Mouse (Mus musculus): ENCODE data around the gene Cela1.
A peak's percentile ranks its signal among the peaks of the same experiment; 100 is the strongest.

Gene Cela1

DNA sequence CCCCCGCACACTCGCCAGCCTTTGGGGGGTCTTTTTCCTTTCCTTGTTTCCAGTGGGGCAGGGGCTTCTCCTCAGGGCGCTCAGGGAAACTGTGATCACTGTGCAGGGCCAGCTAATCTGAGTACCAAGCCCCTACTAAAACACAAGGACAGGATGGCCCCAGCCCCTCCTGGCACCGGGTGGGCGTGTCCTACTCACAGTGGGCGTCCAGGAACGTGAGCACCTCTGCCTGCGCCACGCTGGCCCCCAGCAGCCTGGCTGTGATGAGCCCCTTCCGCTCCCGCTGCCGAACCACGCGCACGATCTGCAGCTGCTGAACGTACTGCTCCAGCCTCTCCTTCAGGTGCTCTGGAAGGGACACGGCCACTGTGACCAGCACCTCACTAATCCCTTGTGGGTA is 16.2 kb upstream of the Cela1 start:
- no peak for DNase-seq

DNA sequence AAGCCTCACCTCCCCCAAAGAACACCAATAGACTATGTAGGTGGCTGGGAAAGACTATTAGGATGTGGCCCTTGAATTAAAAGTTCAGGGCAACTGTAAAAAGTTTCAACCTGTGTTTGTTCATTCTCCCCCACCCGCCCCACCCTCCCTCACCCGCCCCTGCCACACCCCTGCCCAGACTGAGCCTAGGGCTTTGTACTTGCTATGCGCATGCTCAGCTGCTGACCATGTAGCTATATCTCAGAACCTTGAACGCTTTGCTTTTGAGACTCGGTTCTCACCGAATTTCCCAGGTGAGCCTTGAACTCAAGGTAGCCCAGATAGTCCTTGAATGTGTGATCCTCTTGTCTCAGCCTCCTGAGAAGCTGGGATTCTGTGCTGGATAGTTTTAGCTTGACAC is 14.1 kb upstream of the Cela1 start:
- no peak for DNase-seq

DNA sequence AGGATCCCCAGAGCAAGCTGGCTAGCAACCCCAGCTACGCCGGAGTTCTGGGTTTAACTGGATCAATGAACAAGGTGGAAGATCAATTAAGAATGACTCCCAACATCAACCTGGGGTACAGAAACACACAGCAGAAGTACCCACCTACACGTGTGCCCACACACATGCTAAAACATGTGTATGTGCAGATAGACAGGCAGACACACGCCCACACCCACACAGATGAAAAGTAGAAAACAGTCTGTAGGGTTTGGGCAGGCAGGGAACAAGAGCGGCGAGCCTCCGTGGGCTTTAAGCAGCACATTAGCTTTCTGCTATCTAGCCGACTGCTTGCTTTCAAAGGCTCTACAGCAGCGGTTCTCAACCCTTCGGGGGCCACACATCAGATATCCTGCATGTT is 13.4 kb upstream of the Cela1 start:
- no peak for DNase-seq

DNA sequence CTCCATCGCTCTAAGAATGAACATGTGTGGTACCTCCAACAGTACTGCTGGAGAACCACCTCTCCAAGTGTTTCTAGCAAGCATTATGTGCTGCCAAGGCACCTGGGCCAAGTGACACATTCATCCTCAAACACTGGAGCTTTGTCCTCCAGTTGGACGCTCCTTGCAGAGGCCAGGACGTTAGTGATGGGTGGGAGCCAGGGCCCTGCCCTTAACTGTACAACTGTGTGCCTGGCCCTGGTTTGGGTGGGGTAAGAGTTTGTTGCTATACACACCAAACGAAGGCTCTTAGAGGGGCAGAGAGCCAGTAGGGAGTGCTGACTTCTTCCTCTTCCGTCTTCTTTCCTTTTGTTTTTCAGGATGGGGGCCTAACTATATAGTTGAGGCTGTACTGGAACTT is 12.7 kb upstream of the Cela1 start:
- DNase-seq: no peak

DNA sequence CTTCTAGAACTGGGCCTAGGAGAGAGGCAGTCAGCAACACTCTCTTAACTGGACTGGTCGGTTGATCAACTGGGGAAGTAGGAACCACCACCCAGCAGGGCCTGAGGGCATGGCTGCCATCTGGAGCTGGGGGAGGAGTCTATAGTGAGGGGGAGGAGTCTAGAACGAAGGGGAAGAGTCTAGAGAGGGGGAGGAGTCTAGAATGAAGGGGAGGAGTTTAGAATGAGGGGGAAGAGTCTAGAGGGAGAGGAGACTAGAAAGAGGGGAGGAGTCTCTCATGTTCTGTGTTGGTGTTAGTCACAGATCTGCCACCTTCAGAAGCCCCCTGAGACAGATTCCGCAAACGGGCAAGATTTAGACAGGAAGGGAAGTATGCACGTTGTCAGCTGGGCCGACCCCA is 11.7 kb upstream of the Cela1 start:
- no peak for DNase-seq

DNA sequence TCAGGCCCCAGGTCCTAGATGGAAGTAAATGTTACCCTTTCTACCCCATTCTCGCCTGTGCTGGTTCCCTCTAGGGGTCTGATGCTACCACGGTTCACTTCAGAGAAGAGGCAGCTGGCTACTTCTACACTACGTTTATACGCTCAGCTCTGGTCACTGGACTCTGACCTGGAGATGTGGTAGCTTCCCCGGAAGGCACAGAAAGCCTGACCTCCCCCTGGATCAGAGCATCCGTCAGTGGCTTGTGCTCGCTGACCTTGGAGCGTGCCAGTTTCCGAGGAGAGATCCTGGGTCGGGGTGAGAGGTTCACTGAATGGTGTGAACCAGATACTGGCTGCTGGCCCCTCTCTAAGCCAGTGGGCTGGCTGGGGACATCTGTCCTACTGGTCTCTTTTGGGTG is 10.4 kb upstream of the Cela1 start:
- no peak for DNase-seq

DNA sequence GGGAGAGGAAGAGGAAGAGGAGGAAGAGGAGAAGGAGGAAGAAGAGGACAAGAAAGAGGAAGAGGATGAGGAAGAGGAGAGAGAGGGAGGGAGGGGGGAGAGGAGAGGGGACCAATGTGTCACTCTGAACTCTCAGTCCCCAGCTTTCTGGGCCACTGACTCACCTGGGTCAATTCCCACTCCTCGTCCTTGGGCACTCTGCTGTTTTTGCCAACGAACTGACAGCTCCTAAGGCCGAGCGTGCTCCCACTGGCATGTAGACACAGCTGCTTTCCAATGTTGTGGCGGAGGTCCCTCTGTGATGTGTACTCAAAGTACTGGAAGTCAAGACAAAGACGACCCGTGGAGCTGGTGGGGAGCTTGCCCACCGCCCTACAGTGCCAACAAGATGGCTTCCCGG is 6.7 kb upstream of the Cela1 start:
- DNase-seq: no peak

DNA sequence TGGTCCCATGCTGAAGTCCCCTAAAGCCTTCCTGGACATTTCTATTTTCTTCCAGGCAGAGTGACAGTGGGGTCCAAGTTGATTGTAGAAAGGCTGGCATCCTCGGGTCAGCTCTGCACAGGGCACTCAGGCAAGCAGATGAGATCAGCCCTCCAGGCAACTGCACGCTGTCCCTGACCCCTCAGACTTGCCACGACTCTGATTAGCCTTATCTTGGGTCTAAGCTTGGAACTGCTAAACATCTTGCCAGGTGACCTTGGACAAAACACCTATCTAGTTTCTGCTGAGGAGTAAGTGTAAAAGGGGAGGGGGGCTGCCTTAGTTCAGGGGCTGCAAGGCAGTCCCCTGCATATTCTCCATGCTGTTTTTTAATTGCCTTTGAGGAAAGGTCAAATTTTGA is 4.3 kb upstream of the Cela1 start:
- DNase-seq: no peak

DNA sequence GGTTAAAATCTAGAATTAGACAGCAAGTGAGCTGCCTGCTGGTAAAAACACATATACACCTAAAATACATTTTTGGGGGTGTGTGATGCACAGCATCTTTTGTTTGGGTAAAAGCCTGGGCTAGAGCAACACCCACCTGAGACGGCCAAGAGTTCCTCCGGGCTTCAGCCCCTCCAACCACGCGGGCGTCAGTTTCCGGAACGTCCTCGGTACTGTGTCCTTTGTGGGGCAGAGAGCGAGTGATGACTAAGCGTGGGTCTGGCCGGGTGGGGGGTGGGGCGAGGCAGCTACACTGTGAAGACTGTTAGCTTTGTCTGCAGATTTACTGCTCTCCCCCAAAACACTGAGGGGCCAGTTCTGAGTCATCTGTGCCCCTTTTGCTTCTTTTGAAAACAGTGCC is 732 bp downstream of the Cela1 start:
- no peak for DNase-seq

DNA sequence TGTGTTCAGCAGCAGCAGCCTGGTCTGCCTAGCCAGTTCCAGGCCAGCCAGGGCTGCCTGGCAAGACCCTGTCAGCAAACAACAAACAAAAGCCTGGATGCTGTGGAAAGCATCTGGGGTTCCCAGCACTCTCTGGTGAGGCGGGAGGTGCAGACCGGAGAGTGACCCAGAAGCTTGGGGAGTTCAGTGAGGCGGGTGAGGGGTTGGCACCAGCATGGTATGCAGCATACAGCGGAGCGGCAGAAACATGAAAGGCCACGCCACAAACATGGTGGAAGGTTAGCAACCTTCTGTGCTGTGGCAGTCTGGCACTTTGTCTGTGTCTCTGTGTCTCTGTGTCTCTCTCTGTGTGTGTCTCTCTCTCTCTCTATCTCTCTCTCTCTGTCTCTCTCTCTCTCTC is 1.3 kb downstream of the Cela1 start:
- DNase-seq: no peak

DNA sequence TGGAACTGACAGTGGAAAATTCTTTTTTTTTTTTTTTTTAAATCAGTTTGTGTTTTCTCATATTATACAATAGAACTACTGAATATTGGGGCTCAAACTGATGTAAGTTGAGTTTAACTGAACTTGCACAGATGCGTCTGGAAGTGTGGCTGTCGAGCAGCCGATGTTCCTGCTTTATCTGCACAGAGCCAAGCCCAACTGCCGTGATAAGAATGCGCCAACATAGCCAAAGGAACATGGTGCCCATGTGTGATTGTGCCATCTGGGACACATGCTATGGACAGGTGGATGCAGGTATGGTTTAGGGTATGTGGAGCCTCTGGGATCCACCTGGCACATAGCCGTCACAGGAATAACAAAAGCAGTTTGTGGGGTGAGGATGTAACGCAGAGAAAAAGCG is 1.9 kb downstream of the Cela1 start:
- DNase-seq: no peak

DNA sequence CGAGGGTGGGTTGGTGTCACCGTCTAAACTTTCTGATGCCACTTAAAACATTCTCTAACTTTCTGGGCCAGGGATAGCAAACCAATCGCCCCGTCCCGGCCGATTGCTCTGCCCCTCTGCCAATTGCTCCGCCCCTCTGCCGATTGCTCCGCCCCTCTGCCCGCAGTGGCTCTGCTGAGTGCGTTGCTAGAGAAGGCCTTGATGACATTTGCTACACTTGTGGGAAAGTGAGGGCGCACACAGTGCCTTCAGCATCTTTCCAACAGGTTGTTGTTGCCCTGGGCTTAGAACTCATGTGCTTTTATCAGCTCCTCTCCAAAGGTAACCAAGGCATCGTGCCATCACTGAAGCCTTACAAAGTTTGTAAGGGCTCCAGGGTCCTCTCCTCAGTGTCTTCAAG is 2.5 kb downstream of the Cela1 start:
- DNase-seq: no peak

DNA sequence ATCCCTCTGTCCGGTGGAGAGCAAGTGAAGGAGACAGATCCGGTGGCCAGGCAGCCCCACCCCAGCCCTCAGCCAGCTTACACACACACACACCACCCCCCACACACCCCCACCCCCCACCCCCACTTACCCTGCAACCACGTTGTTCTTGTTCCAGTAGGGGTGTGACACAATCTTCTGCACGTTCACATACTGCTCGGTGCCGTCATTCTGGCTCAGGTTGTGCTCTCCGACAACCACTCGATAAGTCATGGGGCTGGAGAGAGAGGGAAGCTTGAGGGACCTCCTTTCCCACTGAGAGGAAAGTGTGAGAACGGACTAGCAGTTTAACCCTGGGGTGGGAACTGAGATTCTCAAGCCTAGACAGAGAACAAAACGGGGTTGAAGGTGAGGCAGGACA is 3.3 kb downstream of the Cela1 start:
- DNase-seq: no peak

DNA sequence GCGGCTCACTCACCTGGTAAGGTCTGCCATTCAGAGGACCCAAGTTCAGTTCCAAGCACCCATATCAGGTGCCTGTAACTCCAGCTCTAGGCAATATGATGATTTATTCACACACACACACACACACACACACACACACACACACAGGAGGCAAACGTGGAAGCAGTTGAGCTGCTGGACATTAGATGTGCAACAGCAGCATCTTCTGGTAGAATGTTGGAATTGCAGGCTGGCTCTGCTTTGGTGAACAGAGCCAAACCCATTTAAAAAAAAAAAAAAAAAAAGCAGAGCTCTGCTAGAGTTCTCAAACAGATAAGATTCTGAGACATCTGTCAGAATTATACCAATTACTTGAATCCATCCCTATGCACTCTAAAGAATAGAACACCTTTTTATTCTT is 4.7 kb downstream of the Cela1 start:
- peak; percentile 94 for DNase-seq

DNA sequence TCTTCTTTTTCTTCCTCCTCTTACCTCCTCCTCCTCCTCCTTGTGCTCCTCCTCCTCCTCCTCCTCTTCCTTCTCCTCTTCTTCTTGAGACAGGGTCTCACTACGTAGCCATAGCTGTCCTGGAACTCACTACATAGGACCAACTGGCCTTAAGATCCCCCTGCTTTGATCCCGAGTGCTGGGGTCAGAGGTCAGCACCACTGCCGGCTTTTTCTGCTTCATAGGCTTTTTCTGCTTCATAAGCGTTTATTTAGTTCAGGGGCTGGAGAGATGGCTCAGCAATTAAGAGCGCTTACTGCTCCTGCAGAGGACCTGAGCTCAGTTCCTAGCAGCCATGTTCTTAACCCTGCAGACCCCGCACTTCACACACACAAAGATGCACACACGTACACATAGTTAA is 6.0 kb downstream of the Cela1 start:
- no peak for DNase-seq

DNA sequence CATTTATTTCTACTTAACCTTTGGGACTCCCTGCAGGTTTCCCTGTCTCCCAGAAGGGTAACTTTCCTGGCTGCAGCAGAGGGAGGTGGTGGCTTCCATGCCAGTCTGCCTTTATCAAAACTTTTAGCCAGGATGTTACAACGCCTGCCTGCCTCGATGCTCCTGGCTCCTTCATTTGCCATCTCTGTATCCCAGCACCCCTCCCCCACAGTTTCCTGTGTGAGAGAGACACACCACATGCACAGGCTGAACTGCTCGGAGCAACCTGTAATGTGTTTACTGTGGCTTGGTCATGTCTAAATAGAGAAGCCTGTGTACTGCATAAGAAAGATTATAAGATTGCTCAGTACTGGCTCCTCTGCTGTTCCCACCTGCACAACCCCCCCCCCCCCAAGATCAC is 7.3 kb downstream of the Cela1 start:
- DNase-seq: no peak

DNA sequence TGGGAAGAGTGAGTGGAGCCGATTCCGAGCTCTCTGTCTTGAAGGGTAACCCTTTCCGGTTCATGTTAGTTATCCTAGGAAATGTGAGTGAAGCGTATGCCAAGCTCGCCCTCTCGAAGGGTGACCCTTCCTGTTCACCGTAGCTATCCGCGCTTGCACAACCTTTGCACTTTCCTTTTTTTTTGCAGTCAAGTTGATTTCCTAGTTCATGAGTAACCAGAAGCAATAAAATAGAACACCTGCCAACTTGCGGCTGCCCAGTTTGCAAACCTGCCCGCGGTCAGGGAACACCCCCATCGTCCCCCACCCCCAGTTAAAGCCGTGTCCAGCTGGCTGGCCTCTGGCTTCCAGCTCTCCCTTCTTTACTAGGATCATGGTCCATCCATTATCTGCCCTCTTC is 8.7 kb downstream of the Cela1 start:
- DNase-seq: no peak

DNA sequence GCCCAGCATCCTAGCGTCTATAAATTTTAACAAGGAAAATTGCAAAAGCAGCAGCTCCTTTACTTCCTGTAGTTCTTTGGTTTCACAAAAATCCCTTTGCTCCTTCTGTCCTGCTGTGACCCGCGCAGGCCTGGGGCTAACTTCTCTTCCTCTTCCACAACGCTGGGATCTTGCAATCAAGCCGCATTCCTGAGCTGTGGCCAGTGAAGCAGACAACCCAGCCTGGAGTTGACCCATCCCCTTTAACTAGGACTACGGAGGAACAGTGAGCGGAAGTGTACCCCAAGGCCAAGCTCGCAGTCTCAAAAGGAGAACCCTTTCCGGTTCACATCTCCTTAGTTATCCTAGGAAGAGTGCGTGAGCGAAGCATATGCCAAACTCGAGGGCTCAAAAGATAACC is 9.1 kb downstream of the Cela1 start:
- peak; percentile 91 for DNase-seq

DNA sequence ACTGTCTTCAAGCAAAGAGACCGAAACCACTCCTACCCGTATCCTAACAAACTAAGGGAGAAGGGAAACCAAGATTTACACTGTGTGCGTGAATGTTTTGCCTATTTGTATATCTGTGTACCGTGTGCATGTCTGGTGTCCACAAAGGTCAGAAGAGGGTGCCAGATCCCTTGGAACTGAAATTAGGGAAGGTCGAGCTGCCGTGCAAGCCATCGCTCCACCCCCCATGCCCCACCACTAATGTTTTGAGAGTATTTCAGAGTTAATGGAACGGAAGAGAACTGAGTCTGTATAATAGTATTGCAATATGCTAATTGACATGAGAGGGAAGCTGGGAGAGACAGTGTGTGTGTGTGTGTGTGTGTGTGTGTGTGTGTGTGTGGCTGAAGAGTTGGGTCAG is 10.0 kb downstream of the Cela1 start:
- no peak for DNase-seq

DNA sequence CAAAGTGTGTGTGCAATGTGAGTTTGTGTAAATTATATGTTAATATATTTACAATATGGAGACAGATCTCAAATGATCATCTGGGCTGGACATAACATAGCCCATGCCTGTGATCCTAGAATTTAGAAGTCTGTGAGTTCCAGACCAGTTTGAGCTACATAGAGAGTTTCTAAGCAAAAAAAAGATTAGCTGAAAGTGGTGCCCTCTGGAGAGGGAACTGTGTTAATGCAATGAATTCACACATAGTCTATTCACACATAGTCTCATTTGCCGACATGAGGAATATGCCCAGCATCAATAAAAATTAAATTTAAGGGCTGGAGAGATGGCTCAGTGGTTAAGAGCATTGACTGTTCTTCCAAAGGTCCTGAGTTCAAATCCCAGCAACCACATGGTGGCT is 11.2 kb downstream of the Cela1 start:
- DNase-seq: no peak

DNA sequence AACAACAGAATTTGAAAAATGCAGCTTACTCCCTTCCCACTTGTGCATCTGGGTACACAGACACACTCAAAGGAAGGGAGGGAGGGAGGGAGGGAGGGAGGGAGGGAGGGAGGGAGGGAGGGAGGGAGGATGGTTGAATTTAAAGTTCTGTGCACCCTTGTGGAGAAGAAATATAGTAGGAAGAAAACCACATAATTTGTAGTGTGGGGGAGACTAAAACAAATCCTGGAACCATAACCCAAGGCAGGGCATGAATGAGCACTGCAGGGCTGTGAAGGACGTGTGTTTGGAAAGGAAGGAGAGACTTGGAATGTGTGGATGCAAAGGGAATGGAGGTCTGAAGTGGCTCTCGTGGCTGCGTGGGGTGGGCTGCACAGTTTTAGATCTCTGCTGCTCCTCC is 12.2 kb downstream of the Cela1 start:
- no peak for DNase-seq

DNA sequence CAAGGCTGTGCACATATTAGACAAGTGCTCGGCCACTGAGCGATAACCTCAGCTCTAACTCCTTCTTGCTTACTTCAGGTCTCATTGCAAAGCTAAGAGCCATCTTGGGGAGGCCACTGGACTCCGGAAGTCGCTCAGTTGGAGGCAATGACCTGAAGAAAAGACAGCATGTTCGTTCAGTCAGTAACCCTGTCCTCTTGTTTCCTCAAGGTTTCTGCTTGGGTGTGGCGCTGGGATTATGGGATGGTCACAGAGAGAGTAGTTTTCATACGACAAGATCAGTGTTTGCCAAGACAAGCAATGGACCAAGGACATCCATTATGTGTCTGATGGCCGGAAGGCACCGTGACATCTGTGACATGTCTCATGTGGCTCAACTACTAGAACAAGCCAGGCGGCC is 13.2 kb downstream of the Cela1 start:
- DNase-seq: no peak

DNA sequence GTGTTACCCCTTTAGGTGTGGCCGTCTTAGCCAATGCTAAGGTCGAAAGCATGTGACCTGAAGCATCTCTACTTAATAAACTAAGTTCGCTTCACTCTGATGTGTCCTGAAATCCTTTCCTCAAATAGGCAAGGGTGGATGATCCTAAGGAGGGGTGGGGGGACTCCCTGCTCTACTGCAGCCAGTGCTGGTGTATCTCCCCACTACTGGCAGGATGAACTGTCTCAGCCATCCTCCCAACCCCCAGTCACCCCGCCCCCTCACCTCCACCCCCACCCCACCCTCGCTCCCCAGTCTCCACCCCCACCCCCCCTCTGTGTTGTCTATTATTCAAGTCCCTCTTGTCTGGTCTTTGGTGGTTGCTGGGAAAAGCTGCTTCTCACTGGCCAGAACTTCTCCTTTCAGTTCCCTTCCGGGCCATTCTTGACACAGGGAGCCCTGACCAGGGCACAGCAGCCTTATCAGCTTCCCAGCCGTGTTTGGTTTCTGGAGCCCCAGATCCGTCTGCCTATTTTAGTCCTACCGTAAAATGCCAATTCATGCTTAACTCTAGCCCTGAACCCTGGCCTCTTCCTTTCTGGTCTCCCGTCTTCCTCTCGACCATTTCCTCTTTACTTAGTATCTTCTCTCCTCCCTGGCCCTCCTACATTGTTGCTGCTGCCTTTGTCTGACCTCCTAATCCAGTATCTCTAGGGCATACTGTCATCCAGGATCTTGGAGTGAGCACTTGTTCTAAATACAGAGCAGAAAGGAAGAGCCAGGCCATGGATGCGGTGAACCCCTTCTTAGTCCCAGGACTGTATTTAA is 13.9 kb downstream of the Cela1 start:
- DNase-seq: peak; percentile 95

DNA sequence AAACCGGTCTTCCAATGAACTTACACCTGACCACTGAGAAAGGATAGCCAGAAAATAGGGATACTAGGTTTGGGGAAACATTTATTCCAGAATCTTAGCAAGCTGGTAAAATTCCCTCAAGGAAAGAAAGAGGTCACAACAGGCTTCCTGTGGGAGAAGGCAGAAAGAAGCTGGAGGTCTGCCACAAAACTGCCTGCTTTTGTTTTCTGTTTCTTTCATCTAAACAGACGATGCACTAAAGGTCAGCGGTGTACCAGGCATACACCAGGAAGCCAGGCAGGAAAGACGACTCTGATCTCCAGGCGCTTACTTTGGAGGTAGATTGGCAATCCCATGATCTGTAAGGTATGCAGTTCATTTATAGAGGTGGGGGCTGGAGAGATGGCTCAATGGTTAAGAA is 16.9 kb downstream of the Cela1 start:
- no peak for DNase-seq

DNA sequence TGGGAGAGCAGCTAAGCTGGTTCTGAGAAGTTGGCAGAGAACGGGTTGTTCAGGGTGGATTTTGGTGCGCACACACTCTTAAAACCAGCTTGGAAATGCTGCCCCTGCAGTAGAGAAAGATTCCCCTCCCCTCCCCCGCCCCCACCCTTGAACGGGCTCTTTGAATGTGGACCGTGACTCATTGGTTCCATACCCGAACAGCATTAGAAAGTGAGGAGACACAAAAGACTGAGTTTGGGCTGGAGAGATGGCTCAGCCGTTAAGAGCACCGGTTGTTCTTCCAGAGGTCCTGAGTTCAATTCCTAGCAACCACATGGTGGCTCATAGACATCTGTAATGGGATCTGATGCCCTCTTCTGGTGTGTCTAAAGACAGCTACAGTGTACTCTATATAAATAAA is 17.7 kb downstream of the Cela1 start:
- no peak for DNase-seq

DNA sequence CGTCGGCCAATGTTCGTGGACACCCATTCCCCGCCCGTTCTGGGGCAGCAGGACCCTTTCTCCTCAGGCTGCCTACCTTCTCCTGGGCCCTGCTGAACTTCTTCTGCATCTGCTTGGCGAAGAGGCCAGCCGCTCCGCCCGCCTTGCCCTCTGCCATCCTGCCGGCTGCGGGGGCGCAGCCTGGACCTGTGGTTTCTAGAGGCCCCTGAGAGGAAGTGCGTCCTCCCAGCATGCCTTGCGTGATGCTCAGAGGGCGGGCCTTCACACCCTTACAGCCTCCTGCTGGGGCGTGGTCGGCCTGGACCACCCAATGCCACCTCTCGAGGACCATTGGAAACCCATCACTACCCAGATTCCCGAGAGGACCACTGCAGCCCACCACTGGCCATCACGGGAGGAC is 18.4 kb downstream of the Cela1 start, which contains the start of gene Bin2:
Bin2 (minus strand) TSS at position 217 of the 400 bp plus-strand sequence.
- peak; percentile 97 for DNase-seq
